Mouse (Mus musculus) spleen, adult 12 weeks (tissue): ENCODE data around the gene Mylk2.

ENCODE experiments used
- DNase-seq: peaks from one replicate; pipeline ENCODE4 v3.0.0; 2022; ENCODE audit warnings: low spot score

Gene Mylk2

GRCm38 (mm10) chr2:152944013-152944412 lies 32.9 kb downstream of the Mylk2 start:
- DNase-seq = no peak

GRCm38 (mm10) chr2:152947098-152947497 lies 35.9 kb downstream of the Mylk2 start:
- DNase-seq = no peak

GRCm38 (mm10) chr2:152948438-152949020 lies 37.4 kb downstream of the Mylk2 start:
- DNase-seq = no peak

DNA sequence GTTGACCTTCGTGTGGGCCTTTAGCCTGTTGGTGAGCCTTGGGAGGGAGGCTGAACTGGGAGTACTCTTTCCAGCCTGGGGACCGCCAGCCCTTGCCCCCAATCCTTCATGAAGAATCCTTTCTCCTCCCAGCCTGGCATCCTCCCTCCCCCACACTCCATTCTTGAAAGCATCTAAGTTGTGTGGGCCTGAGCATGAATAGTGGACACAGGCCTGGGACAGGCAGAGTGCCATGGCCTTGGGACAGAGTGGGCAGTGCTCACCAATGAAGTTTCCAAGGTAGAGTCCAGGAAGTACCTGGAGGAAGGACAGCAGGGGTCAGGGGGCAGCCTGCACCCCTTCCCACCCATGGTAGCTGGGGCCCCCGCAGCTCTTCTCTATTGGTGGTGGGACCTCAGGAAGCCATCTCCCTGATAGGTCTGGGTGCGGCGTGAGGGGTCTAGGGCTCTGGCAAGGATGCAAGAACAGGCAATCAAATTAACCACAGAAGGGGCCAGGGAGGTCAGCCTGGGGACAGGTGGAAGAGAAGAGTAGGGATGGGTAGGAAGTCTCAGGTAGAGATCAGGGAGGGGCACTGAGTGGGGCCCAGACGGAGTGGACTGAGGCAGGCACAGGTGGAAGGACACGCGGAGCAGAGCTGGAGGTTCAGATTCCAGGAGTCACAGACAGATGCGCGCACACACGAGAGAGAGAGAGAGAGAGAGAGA lies 39.4 kb downstream of the Mylk2 start:
- DNase-seq = no peak

- DNase-seq = no peak
Observed at GRCm38 (mm10) chr2:152951065-152951849, 40.1 kb downstream of the Mylk2 start, which contains the start of gene Dusp15. Dusp15 (minus strand) TSS chr2:152951698.

DNA sequence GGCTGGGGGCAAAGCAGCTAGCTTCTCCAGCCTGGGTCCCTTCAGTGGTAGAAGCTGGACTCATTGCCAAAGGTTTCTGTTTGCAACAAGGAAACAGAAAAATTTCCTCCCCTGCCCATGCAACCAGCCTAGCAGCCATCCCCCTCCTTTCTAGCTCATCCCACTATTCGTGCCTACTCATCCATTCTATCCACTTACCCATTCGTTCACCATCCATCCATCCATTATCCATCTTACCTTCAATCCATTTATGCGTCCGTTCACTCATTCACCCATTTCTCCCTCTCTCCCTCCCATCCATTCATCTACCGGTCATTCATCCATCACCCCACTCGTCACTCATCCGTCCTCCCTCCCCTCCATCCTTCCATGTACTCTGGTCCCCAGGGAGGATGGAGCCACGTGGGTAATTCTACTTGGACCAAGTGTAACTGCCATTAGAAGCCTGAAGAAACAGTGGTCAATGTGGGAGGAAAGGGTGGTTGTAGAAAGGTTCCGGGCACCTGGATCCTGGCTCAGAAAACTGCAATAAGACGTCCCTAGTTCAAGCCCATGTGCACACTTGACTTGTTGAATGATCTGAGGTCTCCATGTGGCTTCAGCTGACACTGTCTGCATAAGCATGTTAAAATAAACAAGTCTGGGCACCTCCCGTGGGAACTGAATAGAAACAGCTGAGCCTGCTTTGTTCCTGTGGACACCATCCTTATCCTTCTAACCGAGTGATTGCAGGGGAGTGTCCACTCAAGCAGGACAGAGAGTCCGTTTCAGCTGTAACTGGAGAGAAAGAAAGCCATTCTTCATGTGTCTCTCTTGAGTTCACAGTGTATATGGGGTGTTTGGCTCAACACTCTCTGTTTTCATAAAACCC lies 40.9 kb downstream of the Mylk2 start:
- no peak for DNase-seq

DNA sequence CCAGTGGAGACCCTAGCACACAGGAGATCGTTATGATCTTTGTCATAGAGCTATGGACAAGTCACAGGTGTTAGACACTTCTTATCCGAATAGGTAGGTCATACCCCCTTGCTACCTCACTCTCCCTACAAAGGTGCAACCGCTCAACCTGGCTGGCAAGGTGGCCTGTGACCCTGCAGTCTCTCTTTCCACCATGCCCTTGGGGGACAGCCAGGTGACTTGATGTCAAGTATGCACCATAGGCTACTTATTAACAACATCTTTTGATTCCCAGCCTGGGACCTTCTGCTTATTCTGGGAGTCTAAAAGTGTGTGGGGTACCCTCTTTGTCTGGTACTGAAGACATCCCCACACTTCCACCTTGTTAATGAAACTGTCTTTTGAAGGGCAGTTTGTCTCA lies 47.0 kb downstream of the Mylk2 start:
- DNase-seq = no peak

DNA sequence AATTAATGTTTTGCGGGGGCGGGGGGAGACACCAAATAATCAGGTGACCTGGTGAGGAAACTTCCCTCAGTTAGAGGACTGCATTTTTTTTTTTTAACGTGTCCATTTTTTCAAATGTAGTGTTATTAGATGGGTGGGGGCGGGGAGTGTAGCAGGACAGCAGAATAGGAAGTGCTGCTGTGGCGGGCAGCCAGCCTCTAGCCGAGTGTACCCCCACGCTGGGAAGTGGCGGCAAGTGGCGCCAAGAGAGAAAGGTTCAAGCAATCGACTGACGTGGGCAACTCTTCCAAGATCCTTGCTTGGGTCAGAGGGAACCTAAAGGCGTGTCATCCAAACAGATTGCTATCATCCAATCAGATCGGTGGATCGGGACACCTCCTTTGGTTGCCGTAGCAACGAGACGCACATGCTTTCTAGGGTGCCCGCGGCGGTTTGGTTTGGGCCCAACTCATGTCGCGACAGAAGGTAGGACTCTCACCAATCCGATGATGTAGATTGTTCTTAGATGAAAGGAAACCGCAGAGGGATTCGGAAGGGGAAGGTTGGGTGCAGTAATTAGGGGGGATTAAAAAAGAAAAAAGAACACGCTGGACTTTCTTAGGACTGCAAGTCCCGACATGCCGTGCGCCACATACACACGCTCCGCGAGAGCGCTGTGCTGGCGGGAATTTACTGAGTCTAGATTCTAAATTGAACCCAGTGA lies 51.1 kb downstream of the Mylk2 start, which contains the start of gene Ttll9:
Gene Ttll9, plus strand, starts transcription at position 395 of the 703 bp plus-strand sequence.
- DNase-seq = no peak

GRCm38 (mm10) chr2:152965555-152965954 lies 54.4 kb downstream of the Mylk2 start:
- no peak for DNase-seq
